Mouse (Mus musculus): ENCODE measurements around the gene Tspan15. TPM values are rescaled to one million over a fixed set of nuclear protein-coding genes. Genes with fewer than 3 reads are reported as not detected.

The Tspan15 gene
- polyA plus RNA-seq, 1 experiment from 2014 or later, result 22.2 TPM

- WGBS, result 81% methylated on average over 6 of the region's 6 CpGs
- no peak overlapping the region for H3K27ac ChIP-seq (replicated peaks)
- H3K4me1 ChIP-seq (replicated peaks), result no peaks in the 10 kb centered on the region
- ATAC-seq (ENCODE audit: low FRiP score, low read depth), result no peak
- no peaks in the 10 kb centered on the region for H3K9me3 ChIP-seq
- H3K4me3 ChIP-seq, result no peak overlapping the region
- no peak overlapping the region for H3K9ac ChIP-seq
- no peaks in the 10 kb centered on the region for H3K36me3 ChIP-seq
- H3K4me2 ChIP-seq, result no peak overlapping the region
- no peaks in the 10 kb centered on the region for H3K27me3 ChIP-seq
These were observed 6.8 kb downstream of the Tspan15 start for GRCm38 (mm10) chr10:62224231-62224630.

GRCm38 (mm10) chr10:62222777-62223176, 8.3 kb downstream of the Tspan15 start:
- Histone ChIP-seq H3K4me3 (no peak overlapping the region), H3K27me3 (no peaks in the 10 kb centered on the region), H3K4me2 (no peak overlapping the region), H3K27ac (replicated peaks) (no peak overlapping the region), H3K9me3 (no peaks in the 10 kb centered on the region), H3K4me1 (replicated peaks) (no peaks in the 10 kb centered on the region), H3K36me3 (no peaks in the 10 kb centered on the region), H3K9ac (no peak overlapping the region)
- 87% methylated on average over 17 of the region's 17 CpGs for WGBS
- no peak for ATAC-seq (ENCODE audit: low FRiP score, low read depth)

- H3K27ac ChIP-seq (replicated peaks), result no peak overlapping the region
- H3K9ac ChIP-seq, result no peak overlapping the region
- H3K4me3 ChIP-seq, result no peak overlapping the region
- no peaks in the 10 kb centered on the region for H3K36me3 ChIP-seq
- no peaks in the 10 kb centered on the region for H3K9me3 ChIP-seq
- H3K4me2 ChIP-seq, result no peak overlapping the region
- H3K4me1 ChIP-seq (replicated peaks), result no peaks in the 10 kb centered on the region
- no peak for ATAC-seq (ENCODE audit: low FRiP score, low read depth)
- H3K27me3 ChIP-seq, result no peaks in the 10 kb centered on the region
- WGBS, result 80% methylated on average over 2 of the region's 2 CpGs
These were observed 9.4 kb downstream of the Tspan15 start for GRCm38 (mm10) chr10:62221647-62222046.

- H3K9me3 ChIP-seq, result no peaks in the 10 kb centered on the region
- H3K4me3 ChIP-seq, result no peak overlapping the region
- H3K27ac ChIP-seq (replicated peaks), result no peak overlapping the region
- ATAC-seq (ENCODE audit: low FRiP score, low read depth), result no peak
- no peaks in the 10 kb centered on the region for H3K27me3 ChIP-seq
- no peak overlapping the region for H3K4me2 ChIP-seq
- H3K36me3 ChIP-seq, result no peaks in the 10 kb centered on the region
- 80% methylated on average over 8 of the region's 8 CpGs for WGBS
- no peak overlapping the region for H3K9ac ChIP-seq
- H3K4me1 ChIP-seq (replicated peaks), result no peaks in the 10 kb centered on the region
These were observed 10.1 kb downstream of the Tspan15 start for GRCm38 (mm10) chr10:62220732-62221514.

- no peak overlapping the region for H3K27ac ChIP-seq (replicated peaks)
- H3K9me3 ChIP-seq, result no peaks in the 10 kb centered on the region
- no peaks in the 10 kb centered on the region for H3K4me1 ChIP-seq (replicated peaks)
- ATAC-seq (ENCODE audit: low FRiP score, low read depth), result no peak
- H3K4me2 ChIP-seq, result no peak overlapping the region
- 65% methylated on average over 7 of the region's 7 CpGs for WGBS
- H3K4me3 ChIP-seq, result no peak overlapping the region
- H3K9ac ChIP-seq, result no peak overlapping the region
- H3K27me3 ChIP-seq, result no peaks in the 10 kb centered on the region
- no peaks in the 10 kb centered on the region for H3K36me3 ChIP-seq
These were observed 12.3 kb downstream of the Tspan15 start for GRCm38 (mm10) chr10:62218789-62219172.

GRCm38 (mm10) chr10:62218044-62218788, 12.8 kb downstream of the Tspan15 start:
- Histone ChIP-seq H3K9me3 (no peaks in the 10 kb centered on the region), H3K27ac (replicated peaks) (no peak overlapping the region), H3K27me3 (no peaks in the 10 kb centered on the region), H3K9ac (no peak overlapping the region), H3K4me2 (no peak overlapping the region), H3K4me1 (replicated peaks) (no peaks in the 10 kb centered on the region), H3K4me3 (no peak overlapping the region), H3K36me3 (no peaks in the 10 kb centered on the region)
- no peak for ATAC-seq (ENCODE audit: low FRiP score, low read depth)
- 88% methylated on average over 19 of the region's 19 CpGs for WGBS

- Histone ChIP-seq H3K9me3 (no peaks in the 10 kb centered on the region), H3K27me3 (no peaks in the 10 kb centered on the region), H3K27ac (replicated peaks) (peak overlapping the region; percentile 46)
These were observed 13.9 kb downstream of the Tspan15 start for GRCm38 (mm10) chr10:62217196-62217595.

GRCm38 (mm10) chr10:62216595-62216994, 14.5 kb downstream of the Tspan15 start:
- Histone ChIP-seq H3K36me3 (no peaks in the 10 kb centered on the region), H3K9ac (no peak overlapping the region), H3K9me3 (no peaks in the 10 kb centered on the region), H3K4me2 (no peak overlapping the region), H3K27me3 (no peaks in the 10 kb centered on the region), H3K4me1 (replicated peaks) (no peaks in the 10 kb centered on the region), H3K4me3 (no peak overlapping the region), H3K27ac (replicated peaks) (peak overlapping the region; percentile 46)
- 37% methylated on average over 5 of the region's 5 CpGs for WGBS
- 0 out of 2 replicates have a peak, but pooled peaks have one; percentile 8 for ATAC-seq (ENCODE audit: low FRiP score, low read depth)

More at GRCm38 (mm10) chr10:62217196-62217595, 13.9 kb downstream of the Tspan15 start:
- Histone ChIP-seq H3K36me3 (no peaks in the 10 kb centered on the region), H3K4me2 (no peak overlapping the region), H3K9ac (no peak overlapping the region), H3K4me1 (replicated peaks) (no peaks in the 10 kb centered on the region), H3K4me3 (no peak overlapping the region)
- no peak for ATAC-seq (ENCODE audit: low FRiP score, low read depth)
- WGBS, result 36% methylated on average over 8 of the region's 8 CpGs

- Histone ChIP-seq H3K4me2 (no peak overlapping the region), H3K27ac (replicated peaks) (no peak overlapping the region), H3K9me3 (no peaks in the 10 kb centered on the region), H3K27me3 (no peaks in the 10 kb centered on the region), H3K4me1 (replicated peaks) (no peaks in the 10 kb centered on the region), H3K9ac (no peak overlapping the region), H3K36me3 (no peaks in the 10 kb centered on the region), H3K4me3 (no peak overlapping the region)
- ATAC-seq (ENCODE audit: low FRiP score, low read depth), result no peak
- 96% methylated on average over 8 of the region's 8 CpGs for WGBS
These were observed 15.4 kb downstream of the Tspan15 start for GRCm38 (mm10) chr10:62215633-62216032.

- ATAC-seq (ENCODE audit: low FRiP score, low read depth), result no peak
- 73% methylated on average over 5 of the region's 5 CpGs for WGBS
- Histone ChIP-seq H3K27me3 (no peaks in the 10 kb centered on the region), H3K4me1 (replicated peaks) (no peaks in the 10 kb centered on the region), H3K9ac (no peak overlapping the region), H3K4me2 (no peak overlapping the region), H3K4me3 (no peak overlapping the region), H3K36me3 (no peaks in the 10 kb centered on the region), H3K9me3 (no peaks in the 10 kb centered on the region), H3K27ac (replicated peaks) (no peak overlapping the region)
These were observed 15.9 kb downstream of the Tspan15 start for GRCm38 (mm10) chr10:62215169-62215616.

GRCm38 (mm10) chr10:62211310-62211709, 19.7 kb downstream of the Tspan15 start:
- no peaks in the 10 kb centered on the region for H3K4me1 ChIP-seq (replicated peaks)
- H3K36me3 ChIP-seq, result no peaks in the 10 kb centered on the region
- no peak for ATAC-seq (ENCODE audit: low FRiP score, low read depth)
- no peaks in the 10 kb centered on the region for H3K27me3 ChIP-seq
- H3K4me3 ChIP-seq, result no peak overlapping the region
- H3K4me2 ChIP-seq, result no peak overlapping the region
- no peak overlapping the region for H3K9ac ChIP-seq
- WGBS, result 75% methylated on average over 5 of the region's 6 CpGs
- H3K27ac ChIP-seq (replicated peaks), result no peak overlapping the region
- no peaks in the 10 kb centered on the region for H3K9me3 ChIP-seq

- Histone ChIP-seq H3K9ac (no peak overlapping the region), H3K4me2 (no peak overlapping the region), H3K9me3 (no peaks in the 10 kb centered on the region), H3K27me3 (no peaks in the 10 kb centered on the region), H3K27ac (replicated peaks) (no peak overlapping the region), H3K36me3 (no peaks in the 10 kb centered on the region), H3K4me1 (replicated peaks) (no peaks in the 10 kb centered on the region), H3K4me3 (no peak overlapping the region)
- peak; percentile 38; the same call in 1 of the 2 replicates for ATAC-seq (ENCODE audit: low FRiP score, low read depth)
- WGBS, result 45% methylated on average over 10 of the region's 10 CpGs
These were observed 22.7 kb downstream of the Tspan15 start for GRCm38 (mm10) chr10:62208241-62208896.

Data from hindbrain, embryonic 15.5 days (tissue).